Mouse (Mus musculus) CD4-positive, CD25-positive, alpha-beta regulatory T cell, adult 2 months (primary cell): Measurements from ENCODE around the gene Ccdc74a.

ENCODE experiments used
- DNase-seq: peaks from one replicate; pipeline ENCODE4 v3.0.0-alpha.2; 2012; ENCODE audit warnings: low read depth, low spot score

The Ccdc74a gene

DNA sequence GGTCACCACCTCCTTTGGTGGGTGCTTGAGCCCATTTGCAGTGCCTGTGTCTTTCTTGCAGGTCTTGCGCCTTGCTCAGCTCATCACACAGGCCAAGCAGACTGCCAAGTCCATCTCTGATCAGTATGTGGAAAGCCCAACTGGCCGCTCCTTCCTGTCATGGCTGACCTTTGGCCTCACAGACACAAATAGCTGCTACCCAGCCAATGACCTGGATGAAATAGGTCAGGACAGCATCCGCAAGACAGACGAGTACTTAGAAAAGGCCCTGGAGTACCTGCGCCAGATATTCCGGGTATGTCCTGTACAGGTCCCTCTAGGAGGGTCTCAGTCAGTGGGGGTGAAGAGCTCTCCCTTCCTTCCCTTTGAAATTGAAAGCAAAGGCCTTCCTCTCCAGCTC lies 5.0 kb upstream of the Ccdc74a start:
- DNase-seq: no peak

DNA sequence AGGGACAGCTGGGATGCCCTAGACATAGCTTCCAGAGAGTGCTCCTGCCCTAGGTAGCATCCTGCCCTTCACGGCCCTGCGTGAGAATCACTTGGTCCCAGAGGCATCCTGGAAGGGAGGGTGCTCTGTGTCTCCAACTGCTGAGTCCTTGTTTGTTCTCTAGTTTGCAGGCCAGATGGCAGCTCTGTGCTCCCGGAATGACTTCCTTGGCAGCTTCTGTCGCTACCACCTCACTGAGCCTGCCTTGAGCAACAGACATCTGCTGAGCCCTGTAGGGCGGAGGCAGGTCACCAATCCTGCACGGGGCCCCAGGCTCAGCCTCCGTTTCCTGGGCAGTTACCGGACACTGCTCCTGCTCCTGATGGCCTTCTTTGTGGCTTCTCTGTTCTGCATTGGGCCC lies 4.0 kb upstream of the Ccdc74a start:
- DNase-seq: no peak

DNA sequence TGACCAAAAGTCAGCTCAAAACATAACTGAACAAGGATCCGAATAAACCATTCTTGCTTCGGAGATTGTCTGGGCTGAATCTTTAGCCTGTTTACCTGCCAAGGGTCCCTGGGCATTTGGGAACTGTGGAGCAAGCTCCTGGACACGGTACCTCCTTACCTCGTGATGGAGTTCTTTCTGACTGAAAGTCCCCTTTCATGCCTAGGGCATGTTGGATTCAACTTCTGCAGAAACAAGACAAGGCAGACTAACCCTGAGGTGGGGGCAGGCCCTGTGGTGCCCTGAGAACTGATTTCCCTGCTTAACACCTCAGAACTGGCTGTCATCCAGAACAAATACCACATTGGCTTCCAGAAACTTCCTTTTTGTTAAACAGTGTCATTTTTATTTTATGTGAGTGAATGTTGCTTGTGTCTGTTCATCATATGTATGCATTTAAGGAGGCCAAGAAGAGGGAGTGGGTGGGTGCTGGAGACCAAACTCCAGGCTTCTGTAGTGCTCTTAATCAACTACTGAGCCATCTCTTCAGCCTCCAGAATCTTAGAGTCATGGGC lies 2.8 kb upstream of the Ccdc74a start:
- DNase-seq: no peak

DNA sequence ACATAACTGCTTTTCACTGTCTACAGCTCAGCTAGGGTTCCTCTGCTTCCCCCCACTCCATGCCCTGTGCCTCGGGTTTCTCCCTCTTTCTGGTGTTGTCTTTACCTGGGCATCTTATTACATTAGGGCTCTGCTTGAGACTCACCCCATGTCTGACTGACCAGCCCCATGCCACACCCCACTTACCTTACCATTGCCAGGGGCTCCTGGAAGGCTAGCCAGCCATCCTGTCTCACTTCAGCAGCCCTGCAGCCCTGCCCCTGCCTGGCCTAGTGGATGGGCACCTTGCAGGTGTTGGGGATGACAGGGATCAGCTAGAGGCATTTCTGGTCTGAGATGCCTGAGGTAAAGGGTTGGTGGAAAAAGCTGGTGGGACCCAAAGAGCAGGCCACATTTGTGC lies 886 bp downstream of the Ccdc74a start:
- no peak for DNase-seq

DNA sequence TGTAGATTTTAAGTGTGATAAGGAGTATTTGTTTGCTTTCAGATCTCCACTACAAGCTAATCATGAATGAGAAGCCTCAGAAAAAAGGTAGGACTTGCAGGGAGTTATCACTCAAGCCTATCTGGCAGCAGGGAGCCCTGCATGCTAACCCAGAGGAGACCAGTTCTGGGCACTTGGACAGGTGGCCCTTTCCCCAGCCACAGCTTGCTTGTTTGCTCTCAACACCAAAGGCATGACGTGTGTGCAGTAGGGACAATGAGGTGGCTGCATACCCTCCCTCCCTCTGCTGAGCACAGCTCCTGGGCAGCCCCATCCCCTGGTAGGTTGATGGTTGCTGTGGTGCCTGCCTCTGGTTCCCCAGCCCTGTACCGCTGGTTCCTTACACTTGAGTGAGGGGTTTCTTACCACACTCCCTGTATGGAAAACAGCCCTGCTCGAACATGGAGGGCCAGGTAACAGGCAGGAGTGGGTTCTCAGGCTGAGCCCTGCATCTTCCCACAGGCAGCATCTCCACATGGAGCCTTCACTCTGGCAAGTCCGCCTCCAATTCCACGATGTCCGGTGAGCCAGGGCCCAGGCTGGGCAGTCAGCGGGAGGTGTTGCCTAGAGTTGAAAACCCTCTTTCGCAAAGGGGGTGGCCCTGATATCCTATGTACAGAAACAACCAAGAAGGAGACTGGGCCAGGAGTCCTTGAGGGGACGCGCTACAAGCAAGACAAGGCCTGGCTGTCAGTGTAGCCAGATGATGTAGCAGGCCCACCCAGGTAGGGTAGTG lies 1.5 kb downstream of the Ccdc74a start:
- DNase-seq: no peak

DNA sequence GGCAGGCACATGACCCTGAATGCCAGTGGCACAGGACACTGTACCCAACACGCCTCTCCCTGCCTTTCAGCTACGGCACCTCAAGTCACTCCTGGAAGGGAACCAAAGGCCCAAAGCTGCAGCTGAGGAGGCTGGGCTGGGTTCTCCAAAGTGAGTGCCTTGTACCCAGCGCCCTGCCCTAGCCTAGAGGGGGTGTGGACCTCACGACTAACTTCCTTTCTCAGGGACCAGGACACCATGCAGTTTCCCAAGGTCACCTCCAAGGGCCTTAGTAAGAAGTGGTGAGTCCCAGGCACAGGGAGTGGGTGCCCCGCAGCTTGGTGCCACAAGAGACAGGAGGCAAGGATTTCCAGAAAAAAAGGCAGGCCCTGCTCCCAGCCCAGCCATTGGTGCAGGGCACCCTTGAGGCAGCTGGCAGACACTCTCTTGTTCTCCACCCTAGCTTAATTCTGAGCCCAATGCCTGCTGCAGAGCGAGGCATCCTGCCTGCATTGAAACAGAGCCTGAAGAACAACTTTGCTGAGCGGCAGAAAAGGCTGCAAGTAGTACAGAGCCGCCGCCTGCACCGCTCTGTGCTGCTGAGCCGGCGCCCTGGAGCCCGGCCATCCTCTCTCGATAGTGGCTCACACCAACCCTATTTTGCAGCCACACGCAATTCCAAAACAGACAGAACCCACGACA lies 3.8 kb downstream of the Ccdc74a start:
- no peak for DNase-seq

DNA sequence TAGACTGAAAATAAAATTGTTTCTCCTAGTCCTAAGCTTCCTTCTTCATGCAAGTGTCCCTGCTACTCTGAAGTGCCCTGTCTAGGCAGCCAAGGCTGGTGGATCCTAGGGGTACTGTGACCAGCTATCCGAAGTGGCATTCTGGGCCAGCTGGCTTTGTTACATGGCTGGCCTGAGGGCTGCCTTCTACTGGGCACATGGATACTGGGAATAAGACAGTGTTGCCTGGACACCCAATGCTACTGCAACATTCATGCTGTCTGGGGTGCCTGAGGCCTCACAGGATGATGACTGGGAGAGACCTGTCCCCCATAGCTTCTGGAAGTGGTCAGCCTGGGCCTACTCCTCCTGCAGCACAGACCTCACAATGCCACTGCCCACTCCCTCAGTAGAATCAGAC lies 4.4 kb downstream of the Ccdc74a start:
- no peak for DNase-seq

DNA sequence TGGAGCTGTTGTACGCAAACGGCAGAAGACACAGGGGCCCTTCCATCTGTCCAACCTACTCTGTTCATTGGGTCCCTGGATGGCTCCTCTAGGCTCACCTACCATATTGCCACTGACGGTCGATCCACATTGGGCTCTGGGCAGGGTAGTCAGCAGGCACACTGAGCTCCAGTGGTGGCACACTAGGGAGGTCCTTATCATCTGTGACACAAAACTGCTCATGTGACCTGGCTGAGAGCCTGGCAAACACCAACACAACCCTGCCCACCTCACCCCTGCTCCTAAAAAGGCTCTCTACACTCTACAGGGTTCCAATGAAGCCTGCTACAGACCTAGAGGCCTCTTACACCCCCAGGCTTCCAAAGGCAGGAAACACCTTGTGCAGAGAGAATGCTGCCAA lies 6.3 kb downstream of the Ccdc74a start:
- DNase-seq: no peak

DNA sequence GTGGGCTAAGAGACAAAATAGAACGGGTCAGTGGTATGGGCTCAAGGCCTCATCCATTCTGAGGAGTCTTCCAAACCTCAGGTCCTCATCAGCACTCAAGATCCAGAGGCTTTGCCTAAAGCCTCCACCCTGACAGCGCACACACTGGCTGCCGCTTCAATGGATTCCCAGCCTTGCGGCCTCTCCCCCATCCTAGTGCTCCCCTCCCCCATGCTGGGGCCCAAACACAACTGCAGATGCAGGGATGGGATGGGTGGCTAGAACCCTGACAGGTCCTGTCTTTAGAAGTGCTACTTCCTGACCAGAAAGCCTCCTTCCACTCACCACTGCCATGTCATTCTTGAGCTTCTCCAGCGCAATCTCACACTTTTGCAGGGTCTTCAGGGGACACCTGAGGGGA lies 7.3 kb downstream of the Ccdc74a start:
- no peak for DNase-seq

DNA sequence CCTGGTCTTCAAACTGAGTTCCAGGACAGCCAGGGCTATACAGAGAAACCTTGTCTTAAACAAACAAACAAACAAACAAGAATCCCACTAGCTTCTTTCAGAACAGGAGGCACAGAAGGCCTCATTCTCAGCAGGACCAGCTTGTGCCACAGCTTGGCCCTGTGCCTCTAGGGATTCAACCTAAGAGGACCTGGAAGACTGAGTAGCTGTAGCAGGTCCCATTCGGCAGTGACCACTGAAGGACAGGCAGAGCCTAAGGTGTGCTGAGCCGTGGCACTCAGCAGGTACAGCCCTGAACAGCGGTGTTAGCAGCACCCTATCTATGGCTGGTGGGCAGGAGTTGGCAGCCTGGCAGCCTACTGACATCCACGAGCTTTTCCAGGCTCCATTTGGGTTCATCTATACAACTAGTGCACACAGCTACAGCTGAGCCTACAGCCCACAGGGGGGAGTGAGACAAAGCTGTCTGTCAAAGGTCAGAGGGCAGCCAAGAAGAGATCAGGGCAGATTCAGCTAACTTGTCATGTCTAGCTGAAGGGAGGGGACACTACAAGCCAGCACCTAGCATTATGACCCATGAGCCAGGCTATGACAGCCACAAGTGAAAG lies 8.0 kb downstream of the Ccdc74a start:
- no peak for DNase-seq

DNA sequence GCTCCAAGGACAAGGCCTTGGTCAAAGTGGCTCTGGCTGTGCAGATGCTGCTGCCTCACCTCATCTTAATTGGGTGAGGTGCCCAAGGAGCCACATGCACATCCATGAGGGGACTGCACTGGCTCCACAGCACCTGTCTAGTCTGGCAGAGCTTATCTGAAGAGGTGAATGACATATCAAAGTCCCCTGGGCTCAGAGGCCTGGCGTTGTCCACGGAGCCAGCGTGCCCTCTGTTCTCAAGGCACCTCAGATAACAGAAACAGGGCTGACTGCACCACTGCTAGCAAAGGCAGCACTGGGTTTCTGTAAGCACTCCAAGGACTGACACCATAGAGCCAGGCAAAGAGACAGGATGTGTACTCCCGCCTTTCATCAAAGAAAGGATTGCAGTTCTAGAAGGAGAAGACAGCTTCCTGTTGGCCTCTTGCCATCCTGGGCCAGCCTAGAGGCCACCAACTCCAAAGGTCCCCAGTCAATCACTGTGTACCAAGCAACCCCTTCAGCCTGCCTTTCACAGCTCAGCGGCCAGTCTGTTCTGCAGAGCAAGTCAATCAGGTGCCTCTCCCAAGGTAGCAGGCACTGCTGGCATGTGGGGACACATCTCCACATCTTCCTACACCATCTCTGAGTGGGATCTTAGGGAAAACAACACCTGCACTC lies 10.1 kb downstream of the Ccdc74a start:
- DNase-seq: no peak

DNA sequence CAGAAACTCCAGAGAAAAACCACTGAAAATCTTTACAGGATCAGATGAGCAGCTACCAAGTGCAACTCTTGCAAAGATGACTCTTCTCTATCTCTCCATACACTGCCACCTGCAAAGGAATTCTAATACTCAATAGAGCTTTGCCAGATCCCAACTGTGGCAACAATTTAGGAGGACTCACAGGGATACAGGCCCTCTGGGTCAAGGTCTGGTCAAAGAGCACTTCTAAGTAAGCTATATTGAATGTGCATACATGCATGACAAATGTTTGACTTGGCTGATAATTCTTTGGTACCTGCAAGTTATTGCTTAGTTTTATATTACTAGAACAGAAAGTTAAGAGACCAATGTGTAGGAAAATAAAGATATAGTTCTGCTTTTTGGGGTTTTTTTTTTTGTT lies 19.3 kb downstream of the Ccdc74a start:
- no peak for DNase-seq

DNA sequence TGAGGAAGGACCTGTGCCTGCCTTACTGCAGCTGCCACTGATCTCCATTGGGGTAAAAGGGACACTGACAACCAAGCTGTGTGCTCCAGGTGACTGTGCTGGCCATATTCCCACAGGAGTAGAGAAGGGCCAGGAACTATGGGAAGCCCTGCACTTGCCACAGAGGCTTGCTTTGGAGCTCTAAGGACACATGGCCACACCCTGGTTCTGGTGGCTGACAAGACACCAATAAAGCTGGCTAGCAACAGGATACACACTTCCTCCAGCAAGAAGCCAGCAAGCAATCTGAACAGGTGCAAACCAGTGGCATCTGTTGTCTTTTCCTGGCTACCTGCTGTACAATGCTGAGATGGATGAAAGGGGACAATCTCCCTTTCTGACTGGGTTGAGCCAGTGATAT lies 23.6 kb downstream of the Ccdc74a start:
- no peak for DNase-seq

DNA sequence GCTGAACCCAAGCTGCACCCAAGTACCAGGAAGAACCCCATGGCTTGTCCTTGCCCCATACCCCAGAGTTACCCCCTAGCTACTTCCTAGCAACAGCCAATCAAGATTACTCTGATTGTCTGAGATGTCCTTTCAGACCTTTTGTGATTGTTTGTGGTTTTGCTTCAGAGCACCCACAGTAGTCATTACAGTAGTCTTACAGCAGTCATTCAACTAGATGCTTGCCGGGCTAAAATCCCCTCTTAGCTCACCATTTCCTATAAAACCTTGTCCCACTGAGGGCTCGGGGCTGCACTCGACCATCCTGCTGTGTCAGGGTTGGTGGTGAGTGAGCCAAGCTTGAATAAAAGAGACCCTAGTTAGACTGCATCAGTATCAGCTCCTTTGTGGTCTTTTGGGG lies 48.6 kb downstream of the Ccdc74a start:
- DNase-seq: peak; percentile 61
